Mouse (Mus musculus) CH12.LX (cell line): ENCODE results near the gene B3gnt3. TPM values are rescaled to one million over a fixed set of nuclear protein-coding genes. Genes with fewer than 3 reads are reported as not detected.

Experiments used
- DNase-seq: peaks from one replicate; pipeline ENCODE4 v3.0.0-alpha.2; 2013; ENCODE audit errors: extremely low read depth
- H3K27ac ChIP-seq: 2 replicates; pipeline ENCODE4 v1.5.1; 2012; ENCODE audit warnings: low read depth, mild to moderate bottlenecking, control low read depth, moderate library complexity; ENCODE audit not compliant: insufficient read depth
- H3K27me3 ChIP-seq: replicated peaks from 2 replicates; pipeline ENCODE3; 2012; ENCODE audit warnings: inconsistent platforms
- H3K36me3 ChIP-seq, 2 experiments: replicated peaks in 1 of 2; 2 replicates each; pipeline versions ENCODE3 to v1.6.1; 2012; ENCODE audit warnings: inconsistent platforms in 1 of 2, low read length in 1 of 2, mild to moderate bottlenecking in 1 of 2, mixed read lengths in 1 of 2, moderate library complexity in 1 of 2; ENCODE audit not compliant: control insufficient read depth in 1 of 2, insufficient read depth in 1 of 2
- H3K4me1 ChIP-seq, 2 experiments: 2 replicates each; pipeline ENCODE4 v1.6.1; 2012; ENCODE audit warnings: inconsistent platforms in 1 of 2, moderate library complexity in 1 of 2; ENCODE audit not compliant: insufficient read depth in 2 of 2, control insufficient read depth in 1 of 2
- H3K4me2 ChIP-seq: 2 replicates; pipeline ENCODE4 v1.6.1; 2012; ENCODE audit warnings: low read depth, mild to moderate bottlenecking, control low read depth; ENCODE audit not compliant: poor library complexity, insufficient read depth, severe bottlenecking
- H3K4me3 ChIP-seq, 3 experiments: fragments of 150-350 bp in 1 of 3; sonication (generic) in 1 of 3; replicated peaks in 1 of 3; 2 replicates each; pipeline versions ENCODE3 to v1.5.1; 2011 to 2012; ENCODE audit warnings: low read depth in 2 of 3, low read length in 2 of 3, mild to moderate bottlenecking in 2 of 3, moderate library complexity in 2 of 3, control low read depth in 1 of 3, improper control_type of control experiment in 1 of 3, inconsistent platforms in 1 of 3, mixed read lengths in 1 of 3; ENCODE audit not compliant: poor library complexity in 1 of 3
- H3K79me2 ChIP-seq: replicated peaks from 2 replicates; pipeline ENCODE4 v1.6.1; 2012; ENCODE audit warnings: mild to moderate bottlenecking, moderate library complexity; ENCODE audit not compliant: control insufficient read depth, poor library complexity, insufficient read depth, severe bottlenecking; ENCODE audit errors: extremely low read depth
- H3K9ac ChIP-seq: 2 replicates; pipeline ENCODE4 v1.6.1; 2012; ENCODE audit warnings: low read depth, mild to moderate bottlenecking, control low read depth, moderate library complexity; ENCODE audit not compliant: insufficient read depth
- H3K9me3 ChIP-seq: replicated peaks from 2 replicates; pipeline ENCODE3; 2012; ENCODE audit warnings: low read length, inconsistent platforms, mixed read lengths
- BHLHE40 ChIP-seq: IDR thresholded peaks from 2 replicates; pipeline ENCODE4 v1.6.1; 2011; ENCODE audit warnings: mild to moderate bottlenecking, low read depth, low read length, improper control_type of control experiment
- CTCF ChIP-seq, 2 experiments: IDR thresholded peaks in 1 of 2; conservative IDR thresholded peaks in 1 of 2; 2 replicates each; pipeline ENCODE4 v1.5.1; 2011 to 2012; ENCODE audit warnings: low read depth in 2 of 2, low read length in 2 of 2, improper control_type of control experiment in 1 of 2, inconsistent platforms in 1 of 2, mild to moderate bottlenecking in 1 of 2, moderate library complexity in 1 of 2
- E2F4 ChIP-seq: IDR thresholded peaks from 2 replicates; pipeline ENCODE4 v1.6.1; 2011; ENCODE audit warnings: low read depth, low read length, improper control_type of control experiment; ENCODE audit not compliant: insufficient replicate concordance
- ELF1 ChIP-seq: IDR thresholded peaks from 2 replicates; pipeline ENCODE4 v1.6.1; 2014; ENCODE audit warnings: low read depth, mild to moderate bottlenecking, inconsistent platforms, low read length, improper control_type of control experiment
- EP300 ChIP-seq: IDR thresholded peaks from 2 replicates; pipeline ENCODE4 v1.6.1; 2011; ENCODE audit warnings: low read length, improper control_type of control experiment
- ETS1 ChIP-seq: conservative IDR thresholded peaks from 2 replicates; pipeline ENCODE4 v1.6.1; 2012; ENCODE audit warnings: low read depth, mild to moderate bottlenecking, inconsistent platforms, low read length, improper control_type of control experiment, moderate library complexity
- HCFC1 ChIP-seq: IDR thresholded peaks from 2 replicates; pipeline ENCODE4 v1.6.1; 2012; ENCODE audit warnings: low read depth, mild to moderate bottlenecking, inconsistent platforms, low read length, improper control_type of control experiment
- JUND ChIP-seq: conservative IDR thresholded peaks from 2 replicates; pipeline ENCODE4 v1.6.1; 2011; ENCODE audit warnings: low read depth, low read length, improper control_type of control experiment
- KAT2A ChIP-seq: IDR thresholded peaks from 2 replicates; pipeline ENCODE4 v1.6.1; 2012; ENCODE audit warnings: low read length, improper control_type of control experiment, inconsistent platforms; ENCODE audit not compliant: insufficient replicate concordance
- MAX ChIP-seq: IDR thresholded peaks from 2 replicates; pipeline ENCODE4 v1.6.1; 2011; ENCODE audit warnings: low read length, improper control_type of control experiment
- MXI1 ChIP-seq: IDR thresholded peaks from 2 replicates; pipeline ENCODE4 v1.6.1; 2011; ENCODE audit warnings: mild to moderate bottlenecking, low read depth, low read length, improper control_type of control experiment
- MYC ChIP-seq: IDR thresholded peaks from 2 replicates; pipeline ENCODE4 v1.6.1; 2011; ENCODE audit warnings: low read depth, mild to moderate bottlenecking, improper control_type of control experiment, low read length
- NRF1 ChIP-seq: IDR thresholded peaks from 2 replicates; pipeline ENCODE4 v1.6.1; 2014; ENCODE audit warnings: low read depth, mild to moderate bottlenecking, inconsistent platforms, low read length, improper control_type of control experiment, moderate library complexity
- SIN3A ChIP-seq: IDR thresholded peaks from 2 replicates; pipeline ENCODE4 v1.6.1; 2012; ENCODE audit warnings: low read length, improper control_type of control experiment, inconsistent platforms
- TBP ChIP-seq: conservative IDR thresholded peaks from 2 replicates; pipeline ENCODE4 v1.6.1; 2011; ENCODE audit warnings: low read depth, low read length, improper control_type of control experiment
- TCF12 ChIP-seq: IDR thresholded peaks from 2 replicates; pipeline ENCODE4 v1.6.1; 2014; ENCODE audit warnings: low read depth, mild to moderate bottlenecking, inconsistent platforms, low read length, improper control_type of control experiment
- USF1 ChIP-seq: IDR thresholded peaks from 2 replicates; pipeline ENCODE4 v1.6.1; 2014; ENCODE audit warnings: low read depth, mild to moderate bottlenecking, inconsistent platforms, low read length, improper control_type of control experiment
- USF2 ChIP-seq: conservative IDR thresholded peaks from 2 replicates; pipeline ENCODE4 v1.6.1; 2011; ENCODE audit warnings: low read depth, low read length, improper control_type of control experiment
- ZC3H11A ChIP-seq: IDR thresholded peaks from 2 replicates; pipeline ENCODE4 v1.6.1; 2012; ENCODE audit warnings: low read depth, mild to moderate bottlenecking, inconsistent platforms, low read length, improper control_type of control experiment
- ZMIZ1 ChIP-seq: IDR thresholded peaks from 2 replicates; pipeline ENCODE4 v1.6.1; 2012; ENCODE audit warnings: low read depth, mild to moderate bottlenecking, inconsistent platforms, low read length, improper control_type of control experiment
- ZNF384 ChIP-seq: IDR thresholded peaks from 2 replicates; pipeline ENCODE4 v1.6.1; 2012; ENCODE audit warnings: low read depth, low read length, improper control_type of control experiment, inconsistent platforms
- dilution Hi-C: fragments of 300-500 bp; cut with MboI; formaldehyde crosslinking; loops from 2 replicates; pipeline ENCODE4 v1.14.3; 2020; ENCODE audit warnings: low sequenced_read_pairs; ENCODE audit not compliant: extremely low pct_unique_long_range_greater_than_20kb, extremely low pct_ligation_motif_present
- in situ Hi-C: fragments of 300-500 bp; cut with MboI; formaldehyde crosslinking; loops from 3 replicates; pipeline ENCODE4 v1.14.3; 2019; ENCODE audit warnings: low sequenced_read_pairs, low pct_ligation_motif_present, low pct_unique_long_range_greater_than_20kb, mixed read lengths
- polyA plus RNA-seq: library from polyadenylated mRNA; unstranded; fragments of >175 nt; gene quantifications from 2 replicates; pipeline ENCODE4 v1.2.1, GENCODE M21; 2012; ENCODE audit warnings: low read depth; ENCODE audit not compliant: insufficient read length
- total RNA-seq, 2 experiments: library from RNA; depleted of rRNA; stranded (reverse); fragments of 300-350 nt in 1 of 2; fragments of >200 nt in 1 of 2; gene quantifications; 2 replicates each; pipeline ENCODE4 v1.2.3; 2012 to 2014

Gene B3gnt3
- total and polyA plus RNA-seq, 3 experiments: 0.24 to 0.98 TPM; not detected in 1

GRCm38 (mm10) chr8:71684701-71685100 is 16.9 kb downstream of the B3gnt3 start:
- no peak for DNase-seq
- H3K27ac ChIP-seq: no peak overlapping the region
- H3K4me2 ChIP-seq: no peak overlapping the region
- in situ Hi-C loops: no loop called here
- dilution Hi-C loops: no loop called here
- no peaks in the 10 kb centered on the region for H3K27me3 ChIP-seq
- H3K9ac ChIP-seq: no peak overlapping the region
- H3K4me3 ChIP-seq: no peak overlapping the region
- no peaks in the 10 kb centered on the region for H3K4me1 ChIP-seq
- no peaks in the 10 kb centered on the region for H3K9me3 ChIP-seq
- no peak for TF ChIP-seq MAX
- TF ChIP-seq ELF1: no peak
- no peak for TF ChIP-seq E2F4
- TF ChIP-seq CTCF (conservative IDR thresholded peaks at IDR 0.05 in 1 of 2, IDR thresholded peaks at IDR 0.05 in 1 of 2; ENCODE audit: low read depth in 2 of 2, low read length in 2 of 2): no peak
- no peak for TF ChIP-seq KAT2A
- TF ChIP-seq BHLHE40: no peak
- TF ChIP-seq HCFC1: no peak
- TF ChIP-seq ZC3H11A: no peak
- TF ChIP-seq TBP: no peak
- peaks cover 90 to 100% of the 10 kb centered on the region in 2 experiments for H3K36me3 ChIP-seq
- no peaks in the 10 kb centered on the region for H3K79me2 ChIP-seq

- no peaks in the 10 kb centered on the region for H3K9me3 ChIP-seq
- H3K36me3 ChIP-seq: peaks cover 90 to 99% of the 10 kb centered on the region in 2 experiments
- in situ Hi-C loops (no loop called here), dilution Hi-C loops (no loop called here)
- H3K4me1 ChIP-seq: peaks cover 7 to 14% of the 10 kb centered on the region in 2 experiments
- H3K27me3 ChIP-seq: no peaks in the 10 kb centered on the region
- H3K4me3 ChIP-seq: no peak overlapping the region
- DNase-seq: no peak
- no peak overlapping the region for H3K4me2 ChIP-seq
- no peak overlapping the region for H3K9ac ChIP-seq
- H3K79me2 ChIP-seq: peaks cover 6% of the 10 kb centered on the region
- H3K27ac ChIP-seq: no peak overlapping the region
- no peak for TF ChIP-seq ETS1
- TF ChIP-seq SIN3A: no peak
- TF ChIP-seq JUND: no peak
- no peak for TF ChIP-seq EP300
- TF ChIP-seq MXI1: no peak
- no peak for TF ChIP-seq HCFC1
- no peak for TF ChIP-seq TCF12
Observed at GRCm38 (mm10) chr8:71682832-71683231, 18.8 kb downstream of the B3gnt3 start.

GRCm38 (mm10) chr8:71681369-71681915 is 20.1 kb downstream of the B3gnt3 start:
- Histone ChIP-seq H3K4me1 (peaks cover 11 to 19% of the 10 kb centered on the region in 2 experiments), H3K27me3 (no peaks in the 10 kb centered on the region), H3K9me3 (no peaks in the 10 kb centered on the region), H3K27ac (no peak overlapping the region), H3K79me2 (peaks cover 15% of the 10 kb centered on the region), H3K4me2 (no peak overlapping the region), H3K4me3 (no peak overlapping the region), H3K9ac (no peak overlapping the region), H3K36me3 (peaks cover 77 to 85% of the 10 kb centered on the region in 2 experiments)
- dilution Hi-C loops: no loop called here
- no peak for DNase-seq
- in situ Hi-C loops: no loop called here
- TF ChIP-seq MYC: no peak
- TF ChIP-seq ZNF384: no peak
- no peak for TF ChIP-seq USF2
- TF ChIP-seq MAX: no peak
- TF ChIP-seq ETS1: no peak
- TF ChIP-seq NRF1: no peak
- TF ChIP-seq SIN3A: no peak
- TF ChIP-seq CTCF (conservative IDR thresholded peaks at IDR 0.05 in 1 of 2, IDR thresholded peaks at IDR 0.05 in 1 of 2; ENCODE audit: low read depth in 2 of 2, low read length in 2 of 2): no peak
- TF ChIP-seq USF1: no peak
- TF ChIP-seq ZMIZ1: no peak
